Mouse (Mus musculus): ENCODE results near the gene Nol6. TPM values are rescaled to one million over a fixed set of nuclear protein-coding genes. Genes with fewer than 3 reads are reported as not detected.

Gene Nol6
- polyA plus RNA-seq, 2 experiments, result 8.5 to 9.5 TPM

- no peaks in the 10 kb centered on the region for H3K36me3 ChIP-seq (replicated peaks; ENCODE audit: control insufficient read depth, insufficient read depth, low read depth)
- no peak overlapping the region for H3K9ac ChIP-seq (replicated peaks)
- TF ChIP-seq EP300 (IDR thresholded peaks at IDR 0.05; ENCODE audit: low read depth) (no peak), CTCF (IDR thresholded peaks at IDR 0.05; ENCODE audit: low read depth) (no peak)
- no peak overlapping the region for H3K4me2 ChIP-seq (ENCODE audit: low read depth)
- H3K9me3 ChIP-seq (ENCODE audit: control insufficient read depth, low read length), result no peaks in the 10 kb centered on the region
- WGBS (ENCODE audit: insufficient replicate concordance), result 43% methylated on average over 1 of the region's 1 CpGs
- peaks cover 22% of the 10 kb centered on the region for H3K27me3 ChIP-seq (ENCODE audit: control insufficient read depth, insufficient read depth, low read length)
- no peak overlapping the region for H3K4me3 ChIP-seq (ENCODE audit: insufficient read depth in 1 of 2, low read depth in 2 of 2, low read length in 2 of 2)
- H3K27ac ChIP-seq, result no peak overlapping the region
- ATAC-seq (ENCODE audit: insufficient read depth), result no peak
- DNase-seq (ENCODE audit: low read depth in 3 of 3, low spot score in 3 of 3), result no peak
- H3K4me1 ChIP-seq (replicated peaks; ENCODE audit: control insufficient read depth in 2 of 2, insufficient read depth in 2 of 2, low read length in 1 of 2), result peaks cover 22% of the 10 kb centered on the region in 2 experiments
Measured at GRCm38 (mm10) chr4:41100986-41101385, 23.3 kb downstream of the Nol6 start.

- 15% methylated on average over 11 of the region's 11 CpGs for WGBS (ENCODE audit: insufficient replicate concordance)
- Histone ChIP-seq H3K27me3 (ENCODE audit: control insufficient read depth, insufficient read depth, low read length) (peaks cover 22% of the 10 kb centered on the region), H3K4me1 (replicated peaks; ENCODE audit: control insufficient read depth in 2 of 2, insufficient read depth in 2 of 2, low read length in 1 of 2) (peaks cover 24 to 28% of the 10 kb centered on the region in 2 experiments), H3K9ac (replicated peaks) (no peak overlapping the region), H3K9me3 (ENCODE audit: control insufficient read depth, low read length) (no peaks in the 10 kb centered on the region), H3K4me3 (ENCODE audit: insufficient read depth in 1 of 2, low read depth in 2 of 2, low read length in 2 of 2) (peak overlapping the region in 1 of 2 experiments; percentile 62; a peak in 1 of 4 replicates), H3K36me3 (replicated peaks; ENCODE audit: control insufficient read depth, insufficient read depth, low read depth) (no peaks in the 10 kb centered on the region), H3K27ac (no peak overlapping the region), H3K4me2 (ENCODE audit: low read depth) (peak overlapping the region; percentile 81)
- ATAC-seq (ENCODE audit: insufficient read depth) (no peak), DNase-seq (ENCODE audit: low read depth in 3 of 3, low spot score in 3 of 3) (no peak)
- TF ChIP-seq CTCF (IDR thresholded peaks at IDR 0.05; ENCODE audit: low read depth), result no peak
- no peak for TF ChIP-seq EP300 (IDR thresholded peaks at IDR 0.05; ENCODE audit: low read depth)
Measured at GRCm38 (mm10) chr4:41098577-41098951, 25.7 kb downstream of the Nol6 start.

GRCm38 (mm10) chr4:41097871-41098576, 26.2 kb downstream of the Nol6 start, which contains the start of gene Aqp3:
TSS of gene Aqp3 (minus strand) at chr4:41098183.
- peak within 1 kb of the TSS; percentile 59 for H3K9ac ChIP-seq (replicated peaks)
- H3K27ac ChIP-seq, result no peak within 1 kb of the TSS
- peaks cover 22% of the 10 kb centered on the region for H3K27me3 ChIP-seq (ENCODE audit: control insufficient read depth, insufficient read depth, low read length)
- WGBS (ENCODE audit: insufficient replicate concordance), result 1% methylated on average over 42 of the region's 42 CpGs
- no peaks in the 10 kb centered on the region for H3K36me3 ChIP-seq (replicated peaks; ENCODE audit: control insufficient read depth, insufficient read depth, low read depth)
- DNase-seq (ENCODE audit: low read depth in 3 of 3, low spot score in 3 of 3) (peak in 1 of 3 experiments; percentile 56), ATAC-seq (ENCODE audit: insufficient read depth) (peak; percentile 79)
- peaks cover 24 to 28% of the 10 kb centered on the region in 2 experiments for H3K4me1 ChIP-seq (replicated peaks; ENCODE audit: control insufficient read depth in 2 of 2, insufficient read depth in 2 of 2, low read length in 1 of 2)
- TF ChIP-seq CTCF (IDR thresholded peaks at IDR 0.05; ENCODE audit: low read depth), result peak; percentile 35; the same call in 1 of the 2 replicates
- no peak for TF ChIP-seq EP300 (IDR thresholded peaks at IDR 0.05; ENCODE audit: low read depth)
- no peaks in the 10 kb centered on the region for H3K9me3 ChIP-seq (ENCODE audit: control insufficient read depth, low read length)
- H3K4me2 ChIP-seq (ENCODE audit: low read depth), result peak within 1 kb of the TSS; percentile 81
- peak within 1 kb of the TSS; percentile 62 to 68 for H3K4me3 ChIP-seq (ENCODE audit: insufficient read depth in 1 of 2, low read depth in 2 of 2, low read length in 2 of 2)

DNA sequence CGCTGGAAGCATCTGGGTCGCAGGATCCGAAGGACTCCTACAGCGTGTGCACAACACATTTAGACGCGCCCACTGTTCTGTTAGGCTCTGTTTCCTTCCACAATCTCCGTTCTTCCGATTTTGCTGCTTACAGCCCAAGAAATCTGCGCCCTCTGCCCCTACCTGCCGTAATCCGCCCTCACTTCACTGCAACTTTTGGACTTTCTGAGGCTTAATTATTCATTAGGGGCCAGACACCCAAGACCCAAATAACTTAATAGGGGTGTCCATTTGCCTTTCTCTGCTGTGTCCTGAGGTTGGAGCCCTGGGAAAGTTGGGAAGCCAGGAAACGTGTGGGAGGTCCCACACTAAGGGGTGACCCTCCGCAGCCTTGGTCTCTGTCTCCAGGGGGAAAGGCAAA, 26.9 kb downstream of the Nol6 start:
- H3K27me3 ChIP-seq (ENCODE audit: control insufficient read depth, insufficient read depth, low read length), result peaks cover 22% of the 10 kb centered on the region
- WGBS (ENCODE audit: insufficient replicate concordance), result 39% methylated on average over 13 of the region's 13 CpGs
- peak overlapping the region; percentile 59 for H3K9ac ChIP-seq (replicated peaks)

GRCm38 (mm10) chr4:41096794-41097193, 27.5 kb downstream of the Nol6 start:
- no peaks in the 10 kb centered on the region for H3K9me3 ChIP-seq (ENCODE audit: control insufficient read depth, low read length)
- ATAC-seq (ENCODE audit: insufficient read depth) (peak; percentile 77), DNase-seq (ENCODE audit: low read depth in 3 of 3, low spot score in 3 of 3) (peak; percentile 56 to 72 (median 64))
- peaks cover 24 to 28% of the 10 kb centered on the region in 2 experiments for H3K4me1 ChIP-seq (replicated peaks; ENCODE audit: control insufficient read depth in 2 of 2, insufficient read depth in 2 of 2, low read length in 1 of 2)
- 15% methylated on average over 5 of the region's 5 CpGs for WGBS (ENCODE audit: insufficient replicate concordance)
- H3K27ac ChIP-seq, result peak overlapping the region; percentile 41; the same call in 1 of the 2 replicates
- peak overlapping the region; percentile 59 for H3K9ac ChIP-seq (replicated peaks)
- H3K27me3 ChIP-seq (ENCODE audit: control insufficient read depth, insufficient read depth, low read length), result peaks cover 22% of the 10 kb centered on the region
- no peaks in the 10 kb centered on the region for H3K36me3 ChIP-seq (replicated peaks; ENCODE audit: control insufficient read depth, insufficient read depth, low read depth)
- peak overlapping the region; percentile 62 to 68 for H3K4me3 ChIP-seq (ENCODE audit: insufficient read depth in 1 of 2, low read depth in 2 of 2, low read length in 2 of 2)
- no peak for TF ChIP-seq CTCF (IDR thresholded peaks at IDR 0.05; ENCODE audit: low read depth)
- peak; percentile 73 for TF ChIP-seq EP300 (IDR thresholded peaks at IDR 0.05; ENCODE audit: low read depth)
- H3K4me2 ChIP-seq (ENCODE audit: low read depth), result peak overlapping the region; percentile 81

More for the DNA sequence above, 26.9 kb downstream of the Nol6 start:
- Histone ChIP-seq H3K4me3 (ENCODE audit: insufficient read depth in 1 of 2, low read depth in 2 of 2, low read length in 2 of 2) (peak overlapping the region; percentile 62 to 68), H3K36me3 (replicated peaks; ENCODE audit: control insufficient read depth, insufficient read depth, low read depth) (no peaks in the 10 kb centered on the region), H3K4me2 (ENCODE audit: low read depth) (peak overlapping the region; percentile 81), H3K4me1 (replicated peaks; ENCODE audit: control insufficient read depth in 2 of 2, insufficient read depth in 2 of 2, low read length in 1 of 2) (peaks cover 24 to 28% of the 10 kb centered on the region in 2 experiments), H3K9me3 (ENCODE audit: control insufficient read depth, low read length) (no peaks in the 10 kb centered on the region), H3K27ac (no peak overlapping the region)
- no peak for TF ChIP-seq CTCF (IDR thresholded peaks at IDR 0.05; ENCODE audit: low read depth)
- no peak for TF ChIP-seq EP300 (IDR thresholded peaks at IDR 0.05; ENCODE audit: low read depth)
- DNase-seq (ENCODE audit: low read depth in 3 of 3, low spot score in 3 of 3), result no peak
- ATAC-seq (ENCODE audit: insufficient read depth), result no peak
